Mouse (Mus musculus) thymus, postnatal 0 days (tissue): ENCODE measurements around the gene Ssr2. TPM values are rescaled to one million over a fixed set of nuclear protein-coding genes. Genes with fewer than 3 reads are reported as not detected.

Source experiments
- microRNA counts: library from miRNA; unstranded; fragments of <30 nt; microRNA quantifications from one replicate; lab custom pipeline; 2015
- microRNA-seq: library from miRNA; unstranded; fragments of <30 nt; microRNA quantifications from one replicate; pipeline ENCODE4, GENCODE M21; 2016; ENCODE audit warnings: borderline number of aligned reads
- polyA plus RNA-seq: library from polyadenylated mRNA; unstranded; fragments of >200 nt; fragmentation: Nextera tagmentation; extraction: Ambion mirVana; gene quantifications from 2 replicates; pipeline ENCODE4 v1.2.1, GENCODE M21; 2015

Gene Ssr2
- polyA plus RNA-seq, 1 experiment from 2014 or later = 206 TPM

MicroRNAs within 50 kb of the gene (microRNA counts, 519-probe panel; counts per million panel counts)
- 473 counts per million, percentile 71 among the panel's probes with 10 or more counts for microRNA mmu-miR-1905 (lab: Ali Mortazavi, UCI)

Small RNAs within 50 kb of the gene (microRNA-seq; reads per million reads assigned to microRNA genes)
- not detected for gene Mir1905

Other genes starting within 250 kb of the Ssr2 start
- gene Tmem79, start 239.7 kb upstream of the Ssr2 start, polyA plus RNA-seq = 3.0 and 4.1 TPM in 2 replicates
- gene Smg5, start 239.6 kb upstream of the Ssr2 start, polyA plus RNA-seq = 30.0 and 35.4 TPM in 2 replicates
- 0.49 and 0.56 TPM in 2 replicates for gene Paqr6, start 211.3 kb upstream of the Ssr2 start, polyA plus RNA-seq
- gene Bglap3, start 203.1 kb upstream of the Ssr2 start, polyA plus RNA-seq = 2.6 TPM in 2 replicates
- gene Bglap2, start 197.2 kb upstream of the Ssr2 start, polyA plus RNA-seq = 0.83 and 1.1 TPM in 2 replicates
- gene Bglap, start 191.4 kb upstream of the Ssr2 start, polyA plus RNA-seq = 0.80 and 1.2 TPM in 2 replicates
- 144 and 151 TPM in 2 replicates for gene Pmf1, start 165.5 kb upstream of the Ssr2 start, polyA plus RNA-seq
- 9.6 and 12.3 TPM in 2 replicates for gene Slc25a44, start 150.7 kb upstream of the Ssr2 start, polyA plus RNA-seq
- gene Sema4a, start 114.7 kb upstream of the Ssr2 start, polyA plus RNA-seq = 14.6 and 15.1 TPM in 2 replicates
- gene Lmna, start 65.9 kb upstream of the Ssr2 start, polyA plus RNA-seq = 40.6 and 43.8 TPM in 2 replicates
- gene Mex3a, start 43.5 kb upstream of the Ssr2 start, polyA plus RNA-seq = 8.1 and 10.3 TPM in 2 replicates
- 2.7 and 3.5 TPM in 2 replicates for gene Rab25, start 27.6 kb upstream of the Ssr2 start, polyA plus RNA-seq
- 150 and 153 TPM in 2 replicates for gene Lamtor2, start 22.8 kb upstream of the Ssr2 start, polyA plus RNA-seq
- 14.6 and 16.2 TPM in 2 replicates for gene Ubqln4, start 22.1 kb upstream of the Ssr2 start, polyA plus RNA-seq
- gene Arhgef2, start 30.1 kb downstream of the Ssr2 start, polyA plus RNA-seq = 64.2 and 94.5 TPM in 2 replicates
- not detected in 2 replicates for gene Rxfp4, start 77.3 kb downstream of the Ssr2 start, polyA plus RNA-seq
- 69.4 and 75.2 TPM in 2 replicates for gene Khdc4, start 109.9 kb downstream of the Ssr2 start, polyA plus RNA-seq
- gene Rit1, start 141.0 kb downstream of the Ssr2 start, polyA plus RNA-seq = 55.5 and 55.6 TPM in 2 replicates
- gene Syt11, start 199.3 kb downstream of the Ssr2 start, polyA plus RNA-seq = 1.7 TPM in 2 replicates